Mouse (Mus musculus) E14TG2a.4 (cell line): ENCODE data around the gene Galns.

Experiments
- CTCF ChIP-seq: conservative IDR thresholded peaks from 2 replicates; pipeline ENCODE4 v1.5.1; 2014; ENCODE audit warnings: low read length
- NANOG ChIP-seq: IDR thresholded peaks from 2 replicates; pipeline ENCODE4 v1.6.1; 2014; ENCODE audit warnings: borderline replicate concordance, low read length, mixed read lengths
- POU5F1 ChIP-seq: IDR thresholded peaks from 2 replicates; pipeline ENCODE4 v1.6.1; 2014; ENCODE audit warnings: low read length, borderline replicate concordance

DNA sequence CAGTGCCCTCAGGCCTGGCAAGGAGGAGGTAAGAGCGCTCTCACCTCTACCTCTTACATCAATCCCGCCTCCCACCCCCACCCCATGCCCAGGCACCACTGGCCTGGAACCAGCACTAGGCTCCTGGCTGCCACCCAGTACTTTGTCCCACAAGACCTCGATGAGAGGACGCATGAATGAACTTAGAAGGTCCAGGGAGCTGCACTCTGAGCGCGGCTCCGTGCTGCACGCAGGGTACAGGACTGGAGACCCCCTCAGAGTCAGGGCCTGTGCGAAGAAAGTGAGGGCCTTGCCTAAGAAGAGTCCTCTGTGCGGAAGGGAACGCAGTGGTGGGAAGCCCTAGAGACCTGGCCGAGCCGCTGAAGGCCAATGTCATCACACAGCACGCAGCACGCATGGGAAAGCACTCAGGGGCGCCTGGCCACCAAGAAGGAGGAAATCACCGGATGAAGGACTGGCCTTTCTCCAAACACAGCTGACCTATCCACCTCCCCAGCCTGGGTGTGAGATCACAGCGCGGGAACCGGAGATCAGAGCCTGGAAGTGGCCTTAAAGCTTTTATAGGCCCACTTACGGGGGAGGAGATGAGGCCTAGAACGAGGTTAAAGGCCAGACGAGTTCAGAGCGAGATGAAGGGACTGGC is 64.3 kb downstream of the Galns start:
- TF ChIP-seq CTCF, result no peak
- no peak for TF ChIP-seq POU5F1
- TF ChIP-seq NANOG, result no peak
